Mouse (Mus musculus): ENCODE measurements around the gene Gltp. TPM values are rescaled to one million over a fixed set of nuclear protein-coding genes. Genes with fewer than 3 reads are reported as not detected.

Gene Gltp
- total and polyA plus RNA-seq, 3 experiments = 23.8 to 90.4 (median 25.5) TPM

DNA sequence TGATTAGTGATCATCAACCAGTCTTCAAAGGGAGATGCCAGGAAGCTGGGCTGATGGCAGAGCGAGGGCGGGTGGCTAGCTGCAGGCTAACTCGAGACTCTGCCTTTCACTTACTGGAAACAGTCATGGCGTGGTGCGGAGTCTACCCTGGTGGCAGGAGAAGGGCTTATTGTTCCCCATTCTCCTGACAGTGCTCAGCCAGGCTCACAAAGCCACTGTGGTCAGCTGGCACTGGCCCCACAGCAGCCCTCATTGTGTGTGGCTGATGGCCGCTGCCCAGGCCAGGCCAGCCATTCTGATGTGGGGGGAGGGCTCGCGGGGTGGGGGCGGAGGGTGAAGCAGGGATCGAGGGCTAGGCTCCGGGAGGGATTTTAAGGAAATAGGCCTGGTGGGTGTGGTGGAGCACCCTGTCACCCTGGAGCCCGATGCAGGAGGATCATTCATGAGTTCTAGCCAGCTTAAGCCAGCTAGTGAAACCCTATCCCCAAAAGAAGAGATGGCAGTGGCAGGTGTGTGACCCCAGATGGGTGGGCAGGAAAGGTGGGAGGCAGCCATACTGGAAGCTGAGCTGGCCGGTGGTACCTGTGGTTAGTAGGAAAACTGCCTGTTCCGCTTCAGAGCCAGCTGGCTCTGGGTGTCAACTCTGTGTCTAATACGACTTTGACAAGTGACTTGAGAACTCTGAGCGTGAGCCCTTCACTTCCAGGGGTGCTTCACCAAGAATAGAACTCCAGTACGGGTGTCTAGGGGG lies 10.8 kb downstream of the Gltp start:
- Histone ChIP-seq H3K4me1 (ENCODE audit: control insufficient read depth in 1 of 2, insufficient read depth in 2 of 2) (peaks cover 9 to 56% of the 10 kb centered on the region in 2 experiments), H3K27ac (ENCODE audit: insufficient read depth, low read depth) (no peak overlapping the region), H3K9me3 (replicated peaks; ENCODE audit: low read length) (no peaks in the 10 kb centered on the region), H3K4me2 (ENCODE audit: insufficient read depth, low read depth, poor library complexity, severe bottlenecking) (no peak overlapping the region), H3K36me3 (replicated peaks in 1 of 2; ENCODE audit: control insufficient read depth in 1 of 2, insufficient read depth in 1 of 2, low read length in 1 of 2) (peaks cover 36 to 91% of the 10 kb centered on the region in 2 experiments), H3K4me3 (replicated peaks in 1 of 3; ENCODE audit: low read depth in 2 of 3, low read length in 2 of 3, poor library complexity in 1 of 3) (no peak overlapping the region), H3K27me3 (replicated peaks) (no peaks in the 10 kb centered on the region), H3K9ac (ENCODE audit: insufficient read depth, low read depth) (no peak overlapping the region), H3K79me2 (replicated peaks; ENCODE audit: control insufficient read depth, extremely low read depth, insufficient read depth, poor library complexity, severe bottlenecking) (peaks cover 4% of the 10 kb centered on the region; the same call in 1 of the 2 replicates)
- DNase-seq (ENCODE audit: extremely low read depth) = no peak
- in situ Hi-C loops (cut with MboI; ENCODE audit: low pct_ligation_motif_present, low pct_unique_long_range_greater_than_20kb, low sequenced_read_pairs) (no loop called here), dilution Hi-C loops (cut with MboI; ENCODE audit: extremely low pct_ligation_motif_present, extremely low pct_unique_long_range_greater_than_20kb, low sequenced_read_pairs) (no loop called here)
- no peak for TF ChIP-seq MAZ (IDR thresholded peaks at IDR 0.05; ENCODE audit: low read depth, low read length)
- TF ChIP-seq TCF12 (IDR thresholded peaks at IDR 0.05; ENCODE audit: low read depth, low read length) = no peak
- TF ChIP-seq USF2 (conservative IDR thresholded peaks at IDR 0.05; ENCODE audit: low read depth, low read length) = no peak
- no peak for TF ChIP-seq SIN3A (IDR thresholded peaks at IDR 0.05; ENCODE audit: low read length)
- no peak for TF ChIP-seq ETS1 (conservative IDR thresholded peaks at IDR 0.05; ENCODE audit: low read depth, low read length)
- no peak for TF ChIP-seq MAX (IDR thresholded peaks at IDR 0.05; ENCODE audit: low read length)

DNA sequence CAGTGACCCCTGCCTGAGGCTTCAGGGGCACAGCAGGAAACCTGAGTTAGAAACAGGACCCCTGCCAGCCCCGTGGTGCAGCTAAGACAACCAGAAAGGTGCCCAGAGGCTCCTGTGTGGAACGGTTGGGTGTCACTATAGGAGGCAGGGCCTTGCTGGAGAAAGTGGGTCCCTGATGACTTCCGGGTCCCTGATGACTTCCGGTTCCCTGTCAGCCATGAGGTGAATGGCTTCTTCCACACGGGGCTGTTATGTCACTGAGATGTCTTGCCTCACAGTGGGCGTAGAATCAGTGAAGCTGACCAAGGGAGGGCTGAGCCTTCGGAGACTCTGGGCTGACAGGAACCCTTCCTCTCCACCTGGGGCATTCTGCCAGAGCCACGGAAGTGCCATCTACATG lies 16.2 kb downstream of the Gltp start:
- H3K4me2 ChIP-seq (ENCODE audit: insufficient read depth, low read depth, poor library complexity, severe bottlenecking) = no peak overlapping the region
- no peak overlapping the region for H3K9ac ChIP-seq (ENCODE audit: insufficient read depth, low read depth)
- DNase-seq (ENCODE audit: extremely low read depth) = no peak
- H3K27ac ChIP-seq (ENCODE audit: insufficient read depth, low read depth) = no peak overlapping the region
- no peaks in the 10 kb centered on the region for H3K9me3 ChIP-seq (replicated peaks; ENCODE audit: low read length)
- H3K36me3 ChIP-seq (replicated peaks in 1 of 2; ENCODE audit: control insufficient read depth in 1 of 2, insufficient read depth in 1 of 2, low read length in 1 of 2) = peaks cover 65 to 81% of the 10 kb centered on the region in 2 experiments
- no peak overlapping the region for H3K4me3 ChIP-seq (replicated peaks in 1 of 3; ENCODE audit: low read depth in 2 of 3, low read length in 2 of 3, poor library complexity in 1 of 3)
- in situ Hi-C loops (cut with MboI; ENCODE audit: low pct_ligation_motif_present, low pct_unique_long_range_greater_than_20kb, low sequenced_read_pairs) (no loop called here), dilution Hi-C loops (cut with MboI; ENCODE audit: extremely low pct_ligation_motif_present, extremely low pct_unique_long_range_greater_than_20kb, low sequenced_read_pairs) (no loop called here)
- TF ChIP-seq RAD21 (IDR thresholded peaks at IDR 0.05; ENCODE audit: low read depth, low read length) = no peak
- H3K27me3 ChIP-seq (replicated peaks) = no peaks in the 10 kb centered on the region
- no peaks in the 10 kb centered on the region for H3K79me2 ChIP-seq (replicated peaks; ENCODE audit: control insufficient read depth, extremely low read depth, insufficient read depth, poor library complexity, severe bottlenecking)
- H3K4me1 ChIP-seq (ENCODE audit: control insufficient read depth in 1 of 2, insufficient read depth in 2 of 2) = peaks cover 3 to 18% of the 10 kb centered on the region in 2 experiments; a peak in 2 of 4 replicates

DNA sequence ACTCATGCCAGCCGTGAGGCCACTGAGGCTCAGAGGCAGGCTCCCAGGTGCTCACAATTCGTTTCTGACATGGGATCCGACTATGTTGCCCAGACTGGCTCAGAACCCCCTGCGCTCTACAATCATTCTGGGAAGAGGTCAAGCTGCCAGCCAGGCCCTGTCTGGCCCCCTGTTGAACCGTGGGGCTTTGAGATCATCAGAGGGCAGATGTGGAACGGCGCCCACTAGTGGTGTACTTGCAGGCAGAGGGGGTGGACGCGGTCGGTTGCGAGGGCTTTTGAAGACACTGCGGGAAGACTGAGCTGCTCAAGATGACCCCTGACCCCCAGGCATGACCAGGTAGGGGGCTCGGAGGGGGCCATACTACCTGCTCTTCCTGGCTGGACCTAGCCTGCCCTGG lies 17.7 kb downstream of the Gltp start:
- no peak overlapping the region for H3K4me3 ChIP-seq (replicated peaks in 1 of 3; ENCODE audit: low read depth in 2 of 3, low read length in 2 of 3, poor library complexity in 1 of 3)
- H3K27ac ChIP-seq (ENCODE audit: insufficient read depth, low read depth) = no peak overlapping the region
- H3K4me2 ChIP-seq (ENCODE audit: insufficient read depth, low read depth, poor library complexity, severe bottlenecking) = no peak overlapping the region
- 0 out of 4 replicates have a peak, but pooled peaks of 1 of the 2 experiments have one; percentile 18 for TF ChIP-seq CTCF (conservative IDR thresholded peaks at IDR 0.05 in 1 of 2, IDR thresholded peaks at IDR 0.05 in 1 of 2; ENCODE audit: low read depth in 2 of 2, low read length in 2 of 2)
- TF ChIP-seq MYC (IDR thresholded peaks at IDR 0.05; ENCODE audit: low read depth, low read length) = no peak
- no peak for TF ChIP-seq IRF4 (IDR thresholded peaks at IDR 0.05; ENCODE audit: low read depth, low read length)
- no peak for TF ChIP-seq RAD21 (IDR thresholded peaks at IDR 0.05; ENCODE audit: low read depth, low read length)
- TF ChIP-seq BHLHE40 (IDR thresholded peaks at IDR 0.05; ENCODE audit: low read depth, low read length) = no peak
- no peak for TF ChIP-seq JUND (conservative IDR thresholded peaks at IDR 0.05; ENCODE audit: low read depth, low read length)
- TF ChIP-seq POLR2A (IDR thresholded peaks at IDR 0.05; ENCODE audit: low read depth, low read length) = no peak
- TF ChIP-seq ZNF384 (IDR thresholded peaks at IDR 0.05; ENCODE audit: low read depth, low read length) = no peak
- peaks cover 62 to 74% of the 10 kb centered on the region in 2 experiments for H3K36me3 ChIP-seq (replicated peaks in 1 of 2; ENCODE audit: control insufficient read depth in 1 of 2, insufficient read depth in 1 of 2, low read length in 1 of 2)
- H3K79me2 ChIP-seq (replicated peaks; ENCODE audit: control insufficient read depth, extremely low read depth, insufficient read depth, poor library complexity, severe bottlenecking) = no peaks in the 10 kb centered on the region
- peaks cover 3 to 10% of the 10 kb centered on the region in 2 experiments; a peak in 2 of 4 replicates for H3K4me1 ChIP-seq (ENCODE audit: control insufficient read depth in 1 of 2, insufficient read depth in 2 of 2)
- H3K9ac ChIP-seq (ENCODE audit: insufficient read depth, low read depth) = no peak overlapping the region
- H3K9me3 ChIP-seq (replicated peaks; ENCODE audit: low read length) = no peaks in the 10 kb centered on the region
- no peak for DNase-seq (ENCODE audit: extremely low read depth)
- dilution Hi-C loops (cut with MboI; ENCODE audit: extremely low pct_ligation_motif_present, extremely low pct_unique_long_range_greater_than_20kb, low sequenced_read_pairs) = no loop called here
- in situ Hi-C loops (cut with MboI; ENCODE audit: low pct_ligation_motif_present, low pct_unique_long_range_greater_than_20kb, low sequenced_read_pairs) = no loop called here
- no peaks in the 10 kb centered on the region for H3K27me3 ChIP-seq (replicated peaks)

All from CH12.LX (cell line).